Mouse (Mus musculus) heart, embryonic 10.5 days (tissue): ENCODE measurements around the gene Gdap2. TPM values are rescaled to one million over a fixed set of nuclear protein-coding genes. Genes with fewer than 3 reads are reported as not detected.
A peak's percentile ranks its signal among the peaks of the same experiment; 100 is the strongest.

Experiments
- DNase-seq: peaks from one replicate; pipeline ENCODE4 v3.0.0-alpha.2; 2017; ENCODE audit warnings: low spot score
- H3K27ac ChIP-seq: fragments of 300-500 bp; sonication (generic); 2 replicates; pipeline ENCODE4 v1.5.1; 2016; ENCODE audit warnings: mild to moderate bottlenecking
- H3K27me3 ChIP-seq: fragments of 300-500 bp; sonication (generic); 2 replicates; pipeline ENCODE4 v1.6.1; 2016; ENCODE audit warnings: mild to moderate bottlenecking; ENCODE audit not compliant: poor library complexity, insufficient read depth, severe bottlenecking
- H3K36me3 ChIP-seq: fragments of 300-500 bp; sonication (generic); 2 replicates; pipeline ENCODE4 v1.6.1; 2016; ENCODE audit warnings: mild to moderate bottlenecking, moderate library complexity
- H3K4me1 ChIP-seq: fragments of 300-500 bp; sonication (generic); 2 replicates; pipeline ENCODE4 v1.6.1; 2016; ENCODE audit warnings: mild to moderate bottlenecking
- H3K4me3 ChIP-seq: fragments of 300-500 bp; sonication (generic); 2 replicates; pipeline ENCODE4 v1.5.1; 2016; ENCODE audit warnings: mild to moderate bottlenecking, moderate library complexity
- H3K9me3 ChIP-seq: fragments of 300-500 bp; sonication (generic); 2 replicates; pipeline ENCODE4 v1.6.1; 2016; ENCODE audit warnings: mild to moderate bottlenecking, moderate library complexity
- WGBS: fragments of 180-500 bp; shearing (Covaris S2); methylation state at CpG from one replicate; pipeline ENCODE4 v1.1.7; 2016; 5-methylcytosine and 5-hydroxymethylcytosine counted together
- polyA plus RNA-seq: library from polyadenylated mRNA; unstranded; fragments of >200 nt; fragmentation: Nextera tagmentation; extraction: Ambion mirVana; gene quantifications from 2 replicates; pipeline ENCODE4 v1.2.1, GENCODE M21; 2016

Gene Gdap2
- 24.9 and 25.4 TPM in 2 replicates for polyA plus RNA-seq

GRCm38 (mm10) chr3:100162315-100163105 is at the start of gene Gdap2, which contains the start of gene Wdr3:
Gdap2 (plus strand) TSS chr3:100162381.
Wdr3 (minus strand) TSS chr3:100162407.
- under 1% methylated on average over 55 of the region's 55 CpGs for WGBS
- Histone ChIP-seq H3K4me3 (peak within 1 kb of the TSS; percentile 88), H3K9me3 (no peaks in the 10 kb centered on the region), H3K4me1 (peaks cover 9% of the 10 kb centered on the region), H3K36me3 (peaks cover 25% of the 10 kb centered on the region), H3K27ac (peak within 1 kb of the TSS; percentile 90), H3K27me3 (no peaks in the 10 kb centered on the region)
- DNase-seq = peak; percentile 98

- Histone ChIP-seq H3K36me3 (no peaks in the 10 kb centered on the region), H3K27me3 (no peaks in the 10 kb centered on the region), H3K9me3 (no peaks in the 10 kb centered on the region), H3K27ac (no peak overlapping the region), H3K4me1 (no peaks in the 10 kb centered on the region), H3K4me3 (no peak overlapping the region)
- no peak for DNase-seq
- 64% methylated on average over 2 of the region's 2 CpGs for WGBS
Observed at GRCm38 (mm10) chr3:100118681-100119080, 43.5 kb upstream of the Gdap2 start.

DNA sequence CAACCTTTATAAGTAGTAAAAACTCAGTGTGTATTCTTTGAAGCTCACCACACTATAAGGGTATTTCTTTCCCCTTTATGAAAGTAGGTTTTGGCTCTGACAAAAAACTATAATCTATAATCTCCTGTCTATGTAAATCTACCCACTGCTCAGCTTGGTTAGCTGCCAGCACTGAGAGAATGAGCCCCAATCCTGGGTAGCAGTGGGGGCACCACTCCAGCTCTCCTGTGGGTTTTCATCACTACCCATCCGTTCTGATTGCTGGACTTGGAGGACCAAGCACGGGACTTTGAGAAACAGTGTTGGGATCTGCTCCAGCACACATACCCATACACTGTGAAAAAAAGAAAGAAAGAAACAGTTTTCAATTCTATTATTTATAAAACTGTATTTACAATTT is 40.2 kb upstream of the Gdap2 start:
- H3K27me3 ChIP-seq = no peaks in the 10 kb centered on the region
- H3K9me3 ChIP-seq = no peaks in the 10 kb centered on the region
- H3K4me1 ChIP-seq = no peaks in the 10 kb centered on the region
- 68% methylated on average over 2 of the region's 2 CpGs for WGBS
- DNase-seq = no peak
- no peak overlapping the region for H3K27ac ChIP-seq
- no peaks in the 10 kb centered on the region for H3K36me3 ChIP-seq
- H3K4me3 ChIP-seq = no peak overlapping the region

GRCm38 (mm10) chr3:100122445-100122844 is 39.7 kb upstream of the Gdap2 start:
- Histone ChIP-seq H3K27ac (no peak overlapping the region), H3K27me3 (no peaks in the 10 kb centered on the region), H3K36me3 (no peaks in the 10 kb centered on the region), H3K9me3 (no peaks in the 10 kb centered on the region), H3K4me3 (no peak overlapping the region), H3K4me1 (no peaks in the 10 kb centered on the region)
- DNase-seq = no peak
- WGBS = 88% methylated on average over 1 of the region's 1 CpGs

DNA sequence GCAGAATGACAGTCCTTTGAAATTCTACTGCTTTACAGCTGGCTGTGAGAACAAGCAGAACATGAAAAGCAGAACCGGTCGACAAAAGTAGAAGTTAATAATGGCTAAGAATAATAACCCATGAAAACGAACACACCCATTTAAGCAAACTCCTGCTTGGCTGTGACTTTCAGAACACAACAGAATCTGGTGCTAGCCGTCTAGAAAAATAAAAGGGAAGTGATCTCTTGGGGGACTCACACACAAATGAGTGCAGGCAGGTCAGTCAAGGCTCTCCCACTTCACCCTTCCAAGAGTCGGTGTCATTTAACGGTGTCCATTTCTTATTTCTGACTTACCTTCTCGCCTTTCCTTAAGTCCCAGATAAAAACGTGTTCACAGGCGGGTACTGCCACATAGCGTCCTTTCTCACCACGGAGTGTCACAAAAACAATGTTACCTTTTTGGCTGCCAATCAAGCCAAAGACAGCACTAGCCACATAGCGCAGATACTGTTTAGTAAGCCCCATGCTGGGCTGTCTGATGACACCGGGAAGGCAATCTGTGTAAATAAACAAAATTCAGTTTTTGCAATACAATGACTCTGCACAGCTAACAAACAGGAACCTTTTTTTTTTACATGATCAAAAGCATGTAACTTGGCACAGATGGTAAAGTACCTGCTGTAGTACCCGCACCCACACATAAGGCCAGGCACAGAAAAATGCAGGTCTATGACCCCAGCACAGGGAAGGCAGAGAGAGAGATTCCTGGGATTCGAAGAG is 1.3 kb upstream of the Gdap2 start:
- Histone ChIP-seq H3K36me3 (peaks cover 36% of the 10 kb centered on the region), H3K27me3 (no peaks in the 10 kb centered on the region), H3K4me3 (peak overlapping the region; percentile 88), H3K4me1 (peaks cover 9% of the 10 kb centered on the region), H3K27ac (peak overlapping the region; percentile 90; the same call in 1 of the 2 replicates), H3K9me3 (no peaks in the 10 kb centered on the region)
- no peak for DNase-seq
- WGBS = 84% methylated on average over 15 of the region's 15 CpGs

- Histone ChIP-seq H3K4me3 (peak overlapping the region; percentile 88), H3K9me3 (no peaks in the 10 kb centered on the region), H3K4me1 (peaks cover 9% of the 10 kb centered on the region), H3K27ac (peak overlapping the region; percentile 90), H3K27me3 (no peaks in the 10 kb centered on the region), H3K36me3 (peaks cover 32% of the 10 kb centered on the region)
- 1% methylated on average over 35 of the region's 35 CpGs for WGBS
- no peak for DNase-seq
Observed at GRCm38 (mm10) chr3:100161665-100162314, 391 bp upstream of the Gdap2 start.

- 81% methylated on average over 2 of the region's 2 CpGs for WGBS
- H3K27me3 ChIP-seq = no peaks in the 10 kb centered on the region
- H3K4me3 ChIP-seq = no peak overlapping the region
Observed at GRCm38 (mm10) chr3:100163556-100163955, 1.4 kb downstream of the Gdap2 start.

DNA sequence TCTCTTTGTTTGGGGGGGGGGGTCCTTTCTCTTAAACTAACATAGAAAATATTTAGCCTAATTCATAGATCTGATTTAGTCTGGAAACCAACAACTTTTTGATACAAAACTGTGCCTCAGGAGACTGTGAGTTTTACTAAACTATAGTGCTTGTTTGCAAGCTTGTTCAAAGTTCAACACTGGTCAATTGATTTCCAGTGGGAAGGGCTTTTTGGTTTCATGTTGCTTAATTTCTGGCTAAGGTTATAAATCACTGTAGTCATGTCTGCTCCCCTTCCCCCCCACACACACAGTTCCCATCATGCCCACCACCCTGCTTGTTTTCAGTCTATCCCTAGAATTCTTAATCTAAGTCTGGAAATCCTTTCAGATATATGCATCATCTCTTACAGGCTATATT is 2.8 kb downstream of the Gdap2 start:
- Histone ChIP-seq H3K36me3 (peaks cover 11% of the 10 kb centered on the region; the same call in 1 of the 2 replicates), H3K4me3 (no peak overlapping the region), H3K9me3 (no peaks in the 10 kb centered on the region), H3K4me1 (peaks cover 9% of the 10 kb centered on the region), H3K27me3 (no peaks in the 10 kb centered on the region), H3K27ac (no peak overlapping the region)
- DNase-seq = no peak

More at GRCm38 (mm10) chr3:100163556-100163955, 1.4 kb downstream of the Gdap2 start:
- H3K9me3 ChIP-seq = no peaks in the 10 kb centered on the region
- H3K36me3 ChIP-seq = peaks cover 18% of the 10 kb centered on the region
- DNase-seq = no peak
- no peak overlapping the region for H3K27ac ChIP-seq
- peaks cover 9% of the 10 kb centered on the region for H3K4me1 ChIP-seq

- Histone ChIP-seq H3K27me3 (no peaks in the 10 kb centered on the region), H3K27ac (no peak overlapping the region), H3K9me3 (no peaks in the 10 kb centered on the region), H3K4me1 (no peaks in the 10 kb centered on the region), H3K36me3 (peaks cover 59% of the 10 kb centered on the region), H3K4me3 (no peak overlapping the region)
- WGBS = 87% methylated on average over 2 of the region's 2 CpGs
- DNase-seq = no peak
Observed at GRCm38 (mm10) chr3:100176031-100176430, 13.8 kb downstream of the Gdap2 start.

DNA sequence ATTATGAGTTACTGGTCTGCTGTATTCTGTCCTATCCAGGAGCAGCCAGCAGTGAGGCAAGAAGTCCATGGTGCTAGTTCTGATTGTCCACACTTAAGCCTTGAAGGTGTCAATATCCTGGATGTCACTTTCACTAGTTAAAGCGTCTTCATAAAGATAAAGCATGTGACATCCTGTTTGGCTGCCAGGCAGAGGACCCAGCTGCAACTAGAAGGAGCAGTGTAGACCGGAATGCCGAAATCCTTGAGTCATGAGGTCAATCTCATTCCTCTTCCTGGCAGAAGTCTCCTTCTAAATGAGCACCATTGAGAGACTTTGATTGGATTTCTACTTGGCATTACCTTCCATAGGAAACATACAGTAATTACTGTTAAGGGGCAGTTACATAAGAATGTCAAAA is 18.3 kb downstream of the Gdap2 start:
- H3K4me3 ChIP-seq = no peak overlapping the region
- WGBS = 75% methylated on average over 3 of the region's 3 CpGs
- no peak overlapping the region for H3K27ac ChIP-seq
- H3K4me1 ChIP-seq = no peaks in the 10 kb centered on the region
- H3K27me3 ChIP-seq = no peaks in the 10 kb centered on the region
- H3K36me3 ChIP-seq = peaks cover 40% of the 10 kb centered on the region
- no peak for DNase-seq
- no peaks in the 10 kb centered on the region for H3K9me3 ChIP-seq

GRCm38 (mm10) chr3:100189444-100189843 is 27.3 kb downstream of the Gdap2 start:
- no peaks in the 10 kb centered on the region for H3K9me3 ChIP-seq
- no peak overlapping the region for H3K27ac ChIP-seq
- DNase-seq = no peak
- no peaks in the 10 kb centered on the region for H3K27me3 ChIP-seq
- H3K4me3 ChIP-seq = no peak overlapping the region
- peaks cover 26% of the 10 kb centered on the region; the same call in 1 of the 2 replicates for H3K36me3 ChIP-seq
- H3K4me1 ChIP-seq = no peaks in the 10 kb centered on the region
- 45% methylated on average over 1 of the region's 1 CpGs for WGBS

DNA sequence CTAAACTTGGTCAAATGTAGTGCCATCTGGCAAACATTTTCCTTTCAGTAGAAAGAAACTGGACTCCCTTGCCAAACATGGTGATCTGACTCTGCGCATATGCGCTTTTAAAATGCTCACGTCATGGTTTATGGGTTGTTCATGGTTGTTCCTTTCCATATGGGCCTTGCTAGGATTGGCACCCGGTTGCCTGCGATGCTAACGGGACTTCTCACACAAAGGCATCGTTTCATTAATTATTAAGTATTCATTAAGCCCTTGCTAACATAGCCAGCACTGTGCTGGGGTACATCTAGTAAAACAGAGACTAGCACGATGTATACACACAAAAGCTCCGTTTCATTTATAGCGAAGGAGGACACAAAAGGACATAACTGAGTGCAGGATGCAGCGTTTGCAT is 27.7 kb downstream of the Gdap2 start:
- peaks cover 26% of the 10 kb centered on the region; the same call in 1 of the 2 replicates for H3K36me3 ChIP-seq
- H3K4me1 ChIP-seq = no peaks in the 10 kb centered on the region
- H3K27ac ChIP-seq = no peak overlapping the region
- 80% methylated on average over 11 of the region's 11 CpGs for WGBS
- no peak overlapping the region for H3K4me3 ChIP-seq
- DNase-seq = no peak
- H3K27me3 ChIP-seq = no peaks in the 10 kb centered on the region
- no peaks in the 10 kb centered on the region for H3K9me3 ChIP-seq

DNA sequence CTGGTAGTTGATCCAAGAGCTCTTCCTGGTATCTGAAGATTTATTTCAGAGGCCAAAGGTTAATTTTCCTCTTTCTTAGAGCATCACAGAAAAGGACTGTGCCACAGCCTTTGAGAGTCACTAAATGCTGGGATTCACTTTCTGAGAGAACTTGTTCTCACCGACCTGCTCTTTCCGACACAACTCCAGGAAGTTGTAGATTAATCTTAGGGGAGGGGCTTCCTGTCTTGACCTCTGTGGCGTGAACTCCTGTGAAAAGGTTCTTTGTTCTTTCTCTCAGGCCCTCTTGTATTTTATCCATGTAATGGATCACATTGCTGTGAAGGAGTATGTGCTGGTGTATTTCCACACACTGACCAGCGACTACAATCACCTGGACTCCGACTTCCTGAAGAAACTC is 32.0 kb downstream of the Gdap2 start:
- Histone ChIP-seq H3K4me1 (no peaks in the 10 kb centered on the region), H3K36me3 (peaks cover 18% of the 10 kb centered on the region; the same call in 1 of the 2 replicates), H3K9me3 (no peaks in the 10 kb centered on the region), H3K27me3 (no peaks in the 10 kb centered on the region), H3K4me3 (no peak overlapping the region), H3K27ac (no peak overlapping the region)
- WGBS = 53% methylated on average over 5 of the region's 5 CpGs
- DNase-seq = no peak
